14 mouse cellular contexts compared by ENCODE assay signal in the genomic region with DNA sequence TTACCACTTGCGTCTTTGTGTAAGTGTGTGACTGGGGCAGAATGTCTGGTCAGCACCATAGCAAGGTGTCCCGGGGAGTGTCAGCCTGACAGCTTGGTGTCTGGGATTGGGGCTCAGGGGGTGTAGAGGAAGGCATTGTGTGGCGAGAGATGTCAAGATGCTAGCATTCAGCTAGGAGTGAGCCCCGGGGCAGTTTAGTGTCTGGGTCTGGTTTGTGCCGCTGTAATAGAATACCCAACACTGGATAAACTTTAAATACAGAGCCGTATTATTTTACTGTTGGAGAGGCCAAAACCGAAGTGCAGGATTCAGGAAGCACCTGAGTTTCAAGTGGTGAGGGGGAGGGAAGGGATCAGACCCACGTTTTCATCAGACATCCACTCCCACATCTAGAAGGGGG.
"Had no signal": no experiment of that assay in that cellular context is flagged by ENCODE, and none has a peak within 500 bp of the region (broad histone marks: within the 10 kb centered on the region; RNA-seq: fewer than 3 reads in every experiment).

No protein-coding gene starts in this region.

- H3K4me1 ChIP-seq: stomach, embryonic 15.5 days had no signal

- ATAC-seq: intestine, postnatal 0 days had no signal

- H3K36me3 ChIP-seq: liver, embryonic 15.5 days; neural tube, embryonic 12.5 days; stomach, embryonic 15.5 days had no signal

- H3K27ac ChIP-seq: liver, embryonic 15.5 days; neural tube, embryonic 12.5 days; stomach, embryonic 15.5 days had no signal

- H3K4me2 ChIP-seq: liver, embryonic 11.5 days; liver, embryonic 15.5 days; lung, embryonic 14.5 days; neural tube, embryonic 12.5 days; stomach, embryonic 15.5 days had no signal

- H3K4me3 ChIP-seq: liver, embryonic 15.5 days; neural tube, embryonic 12.5 days; stomach, embryonic 15.5 days had no signal

- H3K9me3 ChIP-seq: stomach, embryonic 15.5 days had no signal

- H3K9ac ChIP-seq: liver, embryonic 15.5 days; lung, embryonic 14.5 days; neural tube, embryonic 12.5 days; stomach, embryonic 15.5 days had no signal

- H3K27me3 ChIP-seq: liver, embryonic 15.5 days; neural tube, embryonic 12.5 days; stomach, embryonic 15.5 days had no signal

- DNase-seq: kidney, adult 8-10 months; kidney, postnatal 25 days; lung, embryonic 14.5 days; lung, postnatal 10 days; lung, postnatal 4 days; midbrain, embryonic 14.5 days; right cerebral cortex, postnatal 4 days; thymus, adult 2 months; thymus, postnatal 25 days had no signal
